Mouse (Mus musculus): ENCODE results near the gene Stk33. TPM values are rescaled to one million over a fixed set of nuclear protein-coding genes. Genes with fewer than 3 reads are reported as not detected.

Gene Stk33
- total and polyA plus RNA-seq, 3 experiments = not detected

- Histone ChIP-seq H3K4me1 (ENCODE audit: control insufficient read depth in 1 of 2, insufficient read depth in 2 of 2, low read length in 2 of 2) (no peaks in the 10 kb centered on the region), H3K36me3 (ENCODE audit: control insufficient read depth in 1 of 2, insufficient read depth in 2 of 2, low read length in 2 of 2) (peaks cover 0 to 3% of the 10 kb centered on the region in 2 experiments; a peak in 1 of 4 replicates), H3K9me3 (replicated peaks; ENCODE audit: insufficient read depth, low read length) (no peaks in the 10 kb centered on the region), H3K79me2 (ENCODE audit: control insufficient read depth, insufficient read depth, low read length, poor library complexity) (no peaks in the 10 kb centered on the region), H3K9ac (ENCODE audit: control insufficient read depth, low read depth, low read length, poor library complexity, severe bottlenecking) (no peak overlapping the region), H3K4me3 (ENCODE audit: control insufficient read depth in 1 of 2, insufficient read depth in 1 of 2, low read depth in 2 of 2, low read length in 2 of 2) (no peak overlapping the region), H3K27ac (ENCODE audit: control insufficient read depth, low read depth, low read length) (no peak overlapping the region), H3K27me3 (ENCODE audit: control insufficient read depth in 1 of 2, insufficient read depth in 2 of 2, low read length in 2 of 2) (no peaks in the 10 kb centered on the region)
- DNase-seq (ENCODE audit: low read depth, low spot score) = no peak
- TF ChIP-seq TCF12 (IDR thresholded peaks at IDR 0.05; ENCODE audit: low read depth, low read length) (no peak), USF1 (IDR thresholded peaks at IDR 0.05; ENCODE audit: low read depth, low read length) (no peak)
Measured at GRCm38 (mm10) chr7:109448060-109448459, 9.2 kb upstream of the Stk33 start.

GRCm38 (mm10) chr7:109445012-109445411, 6.1 kb upstream of the Stk33 start:
- H3K4me1 ChIP-seq (ENCODE audit: control insufficient read depth in 1 of 2, insufficient read depth in 2 of 2, low read length in 2 of 2) = peaks cover 0 to 6% of the 10 kb centered on the region in 2 experiments; a peak in 2 of 4 replicates
- peak; percentile 50 for DNase-seq (ENCODE audit: low read depth, low spot score)

GRCm38 (mm10) chr7:109442739-109443138, 3.9 kb upstream of the Stk33 start:
- H3K4me3 ChIP-seq (ENCODE audit: control insufficient read depth in 1 of 2, insufficient read depth in 1 of 2, low read depth in 2 of 2, low read length in 2 of 2) = no peak overlapping the region
- H3K27ac ChIP-seq (ENCODE audit: control insufficient read depth, low read depth, low read length) = no peak overlapping the region
- H3K9ac ChIP-seq (ENCODE audit: control insufficient read depth, low read depth, low read length, poor library complexity, severe bottlenecking) = no peak overlapping the region
- H3K27me3 ChIP-seq (ENCODE audit: control insufficient read depth in 1 of 2, insufficient read depth in 2 of 2, low read length in 2 of 2) = no peaks in the 10 kb centered on the region
- TF ChIP-seq CTCF (IDR thresholded peaks at IDR 0.05 in 2 of 3, conservative IDR thresholded peaks at IDR 0.05 in 1 of 3; ENCODE audit: control insufficient read depth in 1 of 3, insufficient read depth in 1 of 3, low read depth in 2 of 3, low read length in 3 of 3, poor library complexity in 1 of 3, severe bottlenecking in 1 of 3) (no peak), RCOR1 (IDR thresholded peaks at IDR 0.05; ENCODE audit: low read depth, low read length) (no peak), SIN3A (IDR thresholded peaks at IDR 0.05; ENCODE audit: low read length) (no peak), EP300 (IDR thresholded peaks at IDR 0.05; ENCODE audit: low read depth in 1 of 2, low read length in 2 of 2) (no peak), POLR2A (IDR thresholded peaks at IDR 0.05; ENCODE audit: control insufficient read depth in 1 of 2, insufficient read depth in 1 of 2, low read depth in 1 of 2, low read length in 2 of 2, poor library complexity in 1 of 2) (no peak), CHD2 (IDR thresholded peaks at IDR 0.05; ENCODE audit: low read length) (no peak), ZMIZ1 (IDR thresholded peaks at IDR 0.05; ENCODE audit: low read depth, low read length) (no peak), TAL1 (IDR thresholded peaks at IDR 0.05; ENCODE audit: low read length) (no peak), SMC3 (IDR thresholded peaks at IDR 0.05; ENCODE audit: low read depth, low read length) (no peak), CHD1 (IDR thresholded peaks at IDR 0.05; ENCODE audit: low read depth, low read length) (no peak), POLR2AphosphoS2 (IDR thresholded peaks at IDR 0.05; ENCODE audit: low read length) (no peak)
- H3K9me3 ChIP-seq (replicated peaks; ENCODE audit: insufficient read depth, low read length) = no peaks in the 10 kb centered on the region
- peaks cover 0 to 3% of the 10 kb centered on the region in 2 experiments; a peak in 1 of 4 replicates for H3K36me3 ChIP-seq (ENCODE audit: control insufficient read depth in 1 of 2, insufficient read depth in 2 of 2, low read length in 2 of 2)
- peaks cover 0 to 8% of the 10 kb centered on the region in 2 experiments; a peak in 2 of 4 replicates for H3K4me1 ChIP-seq (ENCODE audit: control insufficient read depth in 1 of 2, insufficient read depth in 2 of 2, low read length in 2 of 2)
- no peaks in the 10 kb centered on the region for H3K79me2 ChIP-seq (ENCODE audit: control insufficient read depth, insufficient read depth, low read length, poor library complexity)
- DNase-seq (ENCODE audit: low read depth, low spot score) = no peak

More at GRCm38 (mm10) chr7:109445012-109445411, 6.1 kb upstream of the Stk33 start:
- Histone ChIP-seq H3K79me2 (ENCODE audit: control insufficient read depth, insufficient read depth, low read length, poor library complexity) (no peaks in the 10 kb centered on the region), H3K9me3 (replicated peaks; ENCODE audit: insufficient read depth, low read length) (no peaks in the 10 kb centered on the region), H3K4me3 (ENCODE audit: control insufficient read depth in 1 of 2, insufficient read depth in 1 of 2, low read depth in 2 of 2, low read length in 2 of 2) (no peak overlapping the region), H3K27me3 (ENCODE audit: control insufficient read depth in 1 of 2, insufficient read depth in 2 of 2, low read length in 2 of 2) (no peaks in the 10 kb centered on the region), H3K36me3 (ENCODE audit: control insufficient read depth in 1 of 2, insufficient read depth in 2 of 2, low read length in 2 of 2) (peaks cover 0 to 3% of the 10 kb centered on the region in 2 experiments; a peak in 1 of 4 replicates), H3K9ac (ENCODE audit: control insufficient read depth, low read depth, low read length, poor library complexity, severe bottlenecking) (no peak overlapping the region), H3K27ac (ENCODE audit: control insufficient read depth, low read depth, low read length) (no peak overlapping the region)
- TF ChIP-seq HCFC1 (IDR thresholded peaks at IDR 0.05; ENCODE audit: low read depth, low read length) (no peak), CTCF (IDR thresholded peaks at IDR 0.05 in 2 of 3, conservative IDR thresholded peaks at IDR 0.05 in 1 of 3; ENCODE audit: control insufficient read depth in 1 of 3, insufficient read depth in 1 of 3, low read depth in 2 of 3, low read length in 3 of 3, poor library complexity in 1 of 3, severe bottlenecking in 1 of 3) (peak; percentile 74 to 78 (median 76)), ZC3H11A (IDR thresholded peaks at IDR 0.05; ENCODE audit: low read depth, low read length) (peak; percentile 22; the same call in 1 of the 2 replicates), MAFK (IDR thresholded peaks at IDR 0.05; ENCODE audit: borderline replicate concordance, low read depth, low read length) (no peak), SMC3 (IDR thresholded peaks at IDR 0.05; ENCODE audit: low read depth, low read length) (peak; percentile 61), RAD21 (IDR thresholded peaks at IDR 0.05; ENCODE audit: low read depth, low read length) (peak; percentile 65)

Data from MEL (cell line).